Mouse (Mus musculus) embryonic facial prominence, embryonic 11.5 days (tissue): ENCODE data around the gene Rbm15b. TPM values are rescaled to one million over a fixed set of nuclear protein-coding genes. Genes with fewer than 3 reads are reported as not detected.

Source experiments
- ATAC-seq: fragments of 200-750 bp; cut with Nextera tagmentation; replicated peaks from 2 replicates; pipeline ENCODE4 v1.8.0; 2017; ENCODE audit warnings: low read depth; ENCODE audit not compliant: insufficient number of reproducible peaks, low FRiP score, low TSS enrichment
- DNase-seq: peaks from one replicate; pipeline ENCODE4 v3.0.0-alpha.2; 2015; ENCODE audit warnings: low spot score
- H3K27ac ChIP-seq: fragments of 300-500 bp; sonication (generic); replicated peaks from 2 replicates; pipeline ENCODE4 v1.5.1; 2014; ENCODE audit warnings: mild to moderate bottlenecking, low read depth, low read length, control low read depth
- H3K27me3 ChIP-seq: fragments of 300-500 bp; sonication (generic); 2 replicates; pipeline ENCODE4 v1.6.1; 2014; ENCODE audit warnings: mild to moderate bottlenecking, low read length, moderate library complexity, mixed read lengths; ENCODE audit not compliant: control insufficient read depth, insufficient read depth
- H3K36me3 ChIP-seq: fragments of 300-500 bp; sonication (generic); replicated peaks from 2 replicates; pipeline ENCODE4 v1.6.1; 2014; ENCODE audit warnings: low read depth, mild to moderate bottlenecking, low read length, moderate library complexity, mixed read lengths; ENCODE audit not compliant: control insufficient read depth, insufficient read depth
- H3K4me1 ChIP-seq: fragments of 300-500 bp; sonication (generic); 2 replicates; pipeline ENCODE4 v1.6.1; 2014; ENCODE audit warnings: low read length, mixed read lengths; ENCODE audit not compliant: control insufficient read depth, insufficient read depth
- H3K4me2 ChIP-seq: fragments of 300-500 bp; sonication (generic); 2 replicates; pipeline ENCODE4 v1.6.1; 2014; ENCODE audit warnings: low read depth, mild to moderate bottlenecking, control low read depth, low read length, moderate library complexity
- H3K4me3 ChIP-seq: fragments of 300-500 bp; sonication (generic); 2 replicates; pipeline ENCODE4 v1.5.1; 2014; ENCODE audit warnings: low read depth, low read length, control low read depth
- H3K9ac ChIP-seq: fragments of 300-500 bp; sonication (generic); replicated peaks from 2 replicates; pipeline ENCODE4 v1.6.1; 2014; ENCODE audit warnings: mild to moderate bottlenecking, control low read depth, low read length
- H3K9me3 ChIP-seq: fragments of 300-500 bp; sonication (generic); replicated peaks from 2 replicates; pipeline ENCODE4 v1.6.1; 2016; ENCODE audit warnings: mild to moderate bottlenecking, low read length, inconsistent platforms, mixed read lengths; ENCODE audit not compliant: control insufficient read depth
- WGBS: fragments of 180-500 bp; shearing (Covaris S2); extraction: QIAGEN DNeasy Blood & Tissue Kit; methylation state at CpG from one replicate; pipeline ENCODE4 v1.1.7; 2014; 5-methylcytosine and 5-hydroxymethylcytosine counted together
- polyA plus RNA-seq: library from polyadenylated mRNA; unstranded; fragments of >200 nt; fragmentation: Nextera tagmentation; extraction: Ambion mirVana; gene quantifications from 2 replicates; pipeline ENCODE4 v1.2.1, GENCODE M21; 2014

Gene Rbm15b
- polyA plus RNA-seq, 1 experiment from 2014 or later, result 23.2 TPM

- H3K9ac ChIP-seq, result no peak overlapping the region
- H3K4me2 ChIP-seq, result no peak overlapping the region
- ATAC-seq (no peak; the same call in 1 of the 2 replicates), DNase-seq (peak; percentile 78)
- WGBS, result 16% methylated on average over 1 of the region's 1 CpGs
- no peaks in the 10 kb centered on the region for H3K36me3 ChIP-seq
- no peaks in the 10 kb centered on the region for H3K4me1 ChIP-seq
- H3K9me3 ChIP-seq, result no peaks in the 10 kb centered on the region
- H3K27ac ChIP-seq, result no peak overlapping the region
- no peak overlapping the region for H3K4me3 ChIP-seq
- H3K27me3 ChIP-seq, result no peaks in the 10 kb centered on the region
These were observed 16.5 kb upstream of the Rbm15b start for GRCm38 (mm10) chr9:106903791-106904134.

GRCm38 (mm10) chr9:106903099-106903790 lies 16.0 kb upstream of the Rbm15b start:
- ATAC-seq, result no peak
- no peak overlapping the region for H3K4me2 ChIP-seq
- no peaks in the 10 kb centered on the region for H3K9me3 ChIP-seq
- H3K27ac ChIP-seq, result no peak overlapping the region
- no peak overlapping the region for H3K4me3 ChIP-seq
- no peak overlapping the region for H3K9ac ChIP-seq
- no peaks in the 10 kb centered on the region for H3K4me1 ChIP-seq
- no peaks in the 10 kb centered on the region for H3K36me3 ChIP-seq
- 76% methylated on average over 4 of the region's 4 CpGs for WGBS
- no peak for DNase-seq
- no peaks in the 10 kb centered on the region for H3K27me3 ChIP-seq

DNA sequence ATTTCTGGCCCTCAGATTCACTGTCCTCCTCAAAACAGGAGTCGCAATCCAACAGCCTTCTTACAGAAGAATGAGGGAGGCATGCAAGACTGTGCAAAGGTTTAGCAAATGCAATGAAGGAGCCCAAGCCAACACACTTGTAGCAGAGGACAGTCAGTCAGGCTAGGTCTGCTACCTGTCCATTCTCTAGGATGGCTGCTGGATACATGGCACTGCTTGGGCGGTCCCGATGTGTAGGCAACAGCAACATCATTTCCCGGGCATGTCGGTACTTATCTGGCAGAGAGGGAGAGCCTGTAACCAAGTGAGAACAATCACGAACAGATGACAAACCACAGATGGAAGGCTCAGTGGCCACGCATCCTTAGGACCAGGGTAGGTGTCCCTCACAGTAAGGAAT lies 14.4 kb upstream of the Rbm15b start:
- H3K27me3 ChIP-seq, result no peaks in the 10 kb centered on the region
- H3K4me3 ChIP-seq, result no peak overlapping the region
- 90% methylated on average over 7 of the region's 7 CpGs for WGBS
- H3K36me3 ChIP-seq, result no peaks in the 10 kb centered on the region
- ATAC-seq (no peak), DNase-seq (no peak)
- no peak overlapping the region for H3K27ac ChIP-seq
- H3K9ac ChIP-seq, result no peak overlapping the region
- H3K4me1 ChIP-seq, result no peaks in the 10 kb centered on the region
- no peaks in the 10 kb centered on the region for H3K9me3 ChIP-seq
- no peak overlapping the region for H3K4me2 ChIP-seq

GRCm38 (mm10) chr9:106898901-106899300 lies 11.7 kb upstream of the Rbm15b start:
- no peaks in the 10 kb centered on the region for H3K4me1 ChIP-seq
- 88% methylated on average over 1 of the region's 1 CpGs for WGBS
- DNase-seq (no peak), ATAC-seq (no peak)
- H3K9me3 ChIP-seq, result no peaks in the 10 kb centered on the region
- H3K36me3 ChIP-seq, result no peaks in the 10 kb centered on the region
- H3K4me3 ChIP-seq, result no peak overlapping the region
- H3K4me2 ChIP-seq, result no peak overlapping the region
- H3K27me3 ChIP-seq, result no peaks in the 10 kb centered on the region
- H3K9ac ChIP-seq, result no peak overlapping the region
- H3K27ac ChIP-seq, result no peak overlapping the region

- WGBS, result 43% methylated on average over 3 of the region's 3 CpGs
- H3K9me3 ChIP-seq, result no peaks in the 10 kb centered on the region
- no peaks in the 10 kb centered on the region; the same call in 1 of the 2 replicates for H3K4me1 ChIP-seq
- H3K27ac ChIP-seq, result no peak overlapping the region
- DNase-seq (no peak), ATAC-seq (no peak)
- H3K36me3 ChIP-seq, result peaks cover 4% of the 10 kb centered on the region; the same call in 1 of the 2 replicates
- H3K9ac ChIP-seq, result no peak overlapping the region
- no peak overlapping the region for H3K4me2 ChIP-seq
- H3K27me3 ChIP-seq, result no peaks in the 10 kb centered on the region
- no peak overlapping the region for H3K4me3 ChIP-seq
These were observed 6.1 kb upstream of the Rbm15b start for GRCm38 (mm10) chr9:106893327-106893726.

DNA sequence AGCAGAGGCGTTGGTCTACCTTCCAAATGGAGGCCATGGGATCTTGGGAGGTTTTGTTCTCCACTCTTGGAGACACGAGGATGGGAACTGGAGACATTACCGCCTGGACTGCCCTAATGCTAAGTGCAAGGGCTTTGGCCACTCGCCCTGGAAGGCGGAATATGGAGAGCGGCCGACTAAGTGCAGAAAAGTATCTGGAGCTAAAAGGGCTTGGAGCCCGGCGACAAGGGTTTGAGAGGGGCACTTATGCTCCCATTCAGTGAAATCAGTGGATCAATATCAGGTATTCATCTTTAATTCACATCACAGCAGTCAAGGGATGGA lies 5.3 kb upstream of the Rbm15b start:
- H3K4me2 ChIP-seq, result peak overlapping the region; percentile 67
- no peaks in the 10 kb centered on the region for H3K9me3 ChIP-seq
- H3K4me1 ChIP-seq, result no peaks in the 10 kb centered on the region; the same call in 1 of the 2 replicates
- H3K27ac ChIP-seq, result peak overlapping the region; percentile 82
- WGBS, result 0% methylated on average over 9 of the region's 9 CpGs
- H3K36me3 ChIP-seq, result peaks cover 4% of the 10 kb centered on the region; the same call in 1 of the 2 replicates
- no peaks in the 10 kb centered on the region for H3K27me3 ChIP-seq
- DNase-seq, result no peak
- ATAC-seq, result no peak
- peak overlapping the region; percentile 78 for H3K9ac ChIP-seq
- peak overlapping the region; percentile 74 for H3K4me3 ChIP-seq

GRCm38 (mm10) chr9:106891829-106892551 lies 4.8 kb upstream of the Rbm15b start, which contains the start of gene Manf:
Gene Manf (minus strand): TSS chr9:106891979.
- no peaks in the 10 kb centered on the region; the same call in 1 of the 2 replicates for H3K4me1 ChIP-seq
- under 1% methylated on average over 59 of the region's 59 CpGs for WGBS

DNA sequence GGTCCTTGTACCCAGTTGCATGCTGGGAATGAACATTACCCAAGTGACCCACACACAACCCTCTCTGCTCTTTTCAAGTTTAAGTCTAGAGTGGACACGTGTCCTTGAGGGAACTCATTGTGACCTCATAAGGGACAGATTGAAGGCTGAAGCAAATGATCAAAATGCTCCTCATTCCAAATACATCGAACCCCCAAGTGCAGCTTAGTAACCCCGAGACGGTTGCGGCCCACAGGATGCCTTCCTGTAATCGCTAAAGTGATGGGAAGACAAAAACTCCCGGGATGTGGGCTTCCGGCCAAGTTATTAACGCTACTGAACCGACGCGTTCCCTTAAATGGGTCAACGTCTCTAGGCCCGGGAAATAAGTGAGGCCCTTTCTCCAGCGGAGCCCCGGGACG lies 4.1 kb upstream of the Rbm15b start:
- Histone ChIP-seq H3K27me3 (no peaks in the 10 kb centered on the region), H3K9ac (peak overlapping the region; percentile 87), H3K27ac (peak overlapping the region; percentile 22; the same call in 1 of the 2 replicates), H3K4me2 (peak overlapping the region; percentile 61), H3K4me3 (peak overlapping the region; percentile 74), H3K9me3 (no peaks in the 10 kb centered on the region), H3K4me1 (no peaks in the 10 kb centered on the region; the same call in 1 of the 2 replicates), H3K36me3 (peaks cover 4% of the 10 kb centered on the region; the same call in 1 of the 2 replicates)
- DNase-seq, result peak; percentile 35
- no peak for ATAC-seq
- under 1% methylated on average over 17 of the region's 17 CpGs for WGBS

More at GRCm38 (mm10) chr9:106891829-106892551, 4.8 kb upstream of the Rbm15b start, which contains the start of gene Manf:
- peak; percentile 99 for ATAC-seq
- Histone ChIP-seq H3K27ac (peak within 1 kb of the TSS; percentile 82), H3K9ac (peak within 1 kb of the TSS; percentile 87), H3K4me3 (peak within 1 kb of the TSS; percentile 74), H3K4me2 (peak within 1 kb of the TSS; percentile 67), H3K27me3 (no peaks in the 10 kb centered on the region), H3K36me3 (peaks cover 4% of the 10 kb centered on the region; the same call in 1 of the 2 replicates), H3K9me3 (no peaks in the 10 kb centered on the region)
- DNase-seq, result peak; percentile 98
